Mouse (Mus musculus): ENCODE data around the gene Mbtps2. TPM values are rescaled to one million over a fixed set of nuclear protein-coding genes. Genes with fewer than 3 reads are reported as not detected.
A peak's percentile ranks its signal among the peaks of the same experiment; 100 is the strongest.

Gene Mbtps2
- total and polyA plus RNA-seq, 2 experiments: 3.8 to 5.5 TPM

GRCm38 (mm10) chrX:157633676-157634414 lies 35.3 kb upstream of the Mbtps2 start:
- Histone ChIP-seq H3K4me3 (ENCODE audit: insufficient read depth, low read depth, low read length) (no peak overlapping the region), H3K27me3 (ENCODE audit: control insufficient read depth, insufficient read depth, low read length) (no peaks in the 10 kb centered on the region), H3K27ac (replicated peaks; ENCODE audit: insufficient read depth, low read depth, low read length) (no peak overlapping the region), H3K79me2 (ENCODE audit: control insufficient read depth, insufficient read depth, low read length) (no peaks in the 10 kb centered on the region), H3K36me3 (ENCODE audit: control insufficient read depth, insufficient read depth, low read length) (no peaks in the 10 kb centered on the region), H3K9ac (ENCODE audit: low read depth, low read length) (no peak overlapping the region), H3K4me1 (ENCODE audit: control insufficient read depth, insufficient read depth, low read length) (no peaks in the 10 kb centered on the region)
- DNase-seq (ENCODE audit: extremely low read depth, low read depth, low spot score): no peak
- no peak for TF ChIP-seq POLR2A (IDR thresholded peaks at IDR 0.05; ENCODE audit: extremely low read depth, insufficient read depth, low read length)
- TF ChIP-seq CTCF (IDR thresholded peaks at IDR 0.05; ENCODE audit: low read depth, low read length): no peak
- WGBS: 72% methylated on average over 3 of the region's 3 CpGs

GRCm38 (mm10) chrX:157630341-157630740 lies 31.8 kb upstream of the Mbtps2 start:
- WGBS: 88% methylated on average over 4 of the region's 4 CpGs
- Histone ChIP-seq H3K4me1 (ENCODE audit: control insufficient read depth, insufficient read depth, low read length) (no peaks in the 10 kb centered on the region), H3K4me3 (ENCODE audit: insufficient read depth, low read depth, low read length) (no peak overlapping the region), H3K27ac (replicated peaks; ENCODE audit: insufficient read depth, low read depth, low read length) (no peak overlapping the region), H3K36me3 (ENCODE audit: control insufficient read depth, insufficient read depth, low read length) (no peaks in the 10 kb centered on the region), H3K27me3 (ENCODE audit: control insufficient read depth, insufficient read depth, low read length) (no peaks in the 10 kb centered on the region), H3K79me2 (ENCODE audit: control insufficient read depth, insufficient read depth, low read length) (no peaks in the 10 kb centered on the region), H3K9ac (ENCODE audit: low read depth, low read length) (no peak overlapping the region)
- TF ChIP-seq CTCF (IDR thresholded peaks at IDR 0.05; ENCODE audit: low read depth, low read length) (no peak), POLR2A (IDR thresholded peaks at IDR 0.05; ENCODE audit: extremely low read depth, insufficient read depth, low read length) (no peak)
- DNase-seq (ENCODE audit: extremely low read depth, low read depth, low spot score): no peak

GRCm38 (mm10) chrX:157612894-157613293 lies 14.4 kb upstream of the Mbtps2 start:
- DNase-seq (ENCODE audit: extremely low read depth, low read depth, low spot score): no peak
- H3K27ac ChIP-seq (replicated peaks; ENCODE audit: insufficient read depth, low read depth, low read length): no peak overlapping the region
- WGBS: 15% methylated on average over 26 of the region's 32 CpGs
- no peaks in the 10 kb centered on the region for H3K79me2 ChIP-seq (ENCODE audit: control insufficient read depth, insufficient read depth, low read length)
- H3K36me3 ChIP-seq (ENCODE audit: control insufficient read depth, insufficient read depth, low read length): no peaks in the 10 kb centered on the region
- peak overlapping the region; percentile 30; the same call in 1 of the 2 replicates for H3K4me3 ChIP-seq (ENCODE audit: insufficient read depth, low read depth, low read length)
- H3K9ac ChIP-seq (ENCODE audit: low read depth, low read length): no peak overlapping the region
- no peaks in the 10 kb centered on the region for H3K27me3 ChIP-seq (ENCODE audit: control insufficient read depth, insufficient read depth, low read length)
- TF ChIP-seq POLR2A (IDR thresholded peaks at IDR 0.05; ENCODE audit: extremely low read depth, insufficient read depth, low read length): no peak
- TF ChIP-seq CTCF (IDR thresholded peaks at IDR 0.05; ENCODE audit: low read depth, low read length): no peak
- H3K4me1 ChIP-seq (ENCODE audit: control insufficient read depth, insufficient read depth, low read length): no peaks in the 10 kb centered on the region

- 17% methylated on average over 3 of the region's 3 CpGs for WGBS
- Histone ChIP-seq H3K36me3 (ENCODE audit: control insufficient read depth, insufficient read depth, low read length) (no peaks in the 10 kb centered on the region), H3K27ac (replicated peaks; ENCODE audit: insufficient read depth, low read depth, low read length) (no peak overlapping the region), H3K4me3 (ENCODE audit: insufficient read depth, low read depth, low read length) (no peak overlapping the region), H3K9ac (ENCODE audit: low read depth, low read length) (no peak overlapping the region), H3K79me2 (ENCODE audit: control insufficient read depth, insufficient read depth, low read length) (peaks cover 4% of the 10 kb centered on the region; the same call in 1 of the 2 replicates), H3K4me1 (ENCODE audit: control insufficient read depth, insufficient read depth, low read length) (0 out of 2 replicates have a peak, but pooled peaks cover 2% of the 10 kb centered on the region), H3K27me3 (ENCODE audit: control insufficient read depth, insufficient read depth, low read length) (no peaks in the 10 kb centered on the region)
- peak; percentile 12 for DNase-seq (ENCODE audit: extremely low read depth, low read depth, low spot score)
- TF ChIP-seq CTCF (IDR thresholded peaks at IDR 0.05; ENCODE audit: low read depth, low read length) (peak; percentile 27; the same call in 1 of the 2 replicates), POLR2A (IDR thresholded peaks at IDR 0.05; ENCODE audit: extremely low read depth, insufficient read depth, low read length) (no peak)
Observed at GRCm38 (mm10) chrX:157601450-157601849, 2.9 kb upstream of the Mbtps2 start.

GRCm38 (mm10) chrX:157597585-157598185 lies 830 bp downstream of the Mbtps2 start:
- Histone ChIP-seq H3K27ac (replicated peaks; ENCODE audit: insufficient read depth, low read depth, low read length) (peak overlapping the region; percentile 91), H3K4me3 (ENCODE audit: insufficient read depth, low read depth, low read length) (peak overlapping the region; percentile 84), H3K36me3 (ENCODE audit: control insufficient read depth, insufficient read depth, low read length) (no peaks in the 10 kb centered on the region), H3K79me2 (ENCODE audit: control insufficient read depth, insufficient read depth, low read length) (peaks cover 4% of the 10 kb centered on the region; the same call in 1 of the 2 replicates), H3K4me1 (ENCODE audit: control insufficient read depth, insufficient read depth, low read length) (0 out of 2 replicates have a peak, but pooled peaks cover 2% of the 10 kb centered on the region), H3K9ac (ENCODE audit: low read depth, low read length) (peak overlapping the region; percentile 81), H3K27me3 (ENCODE audit: control insufficient read depth, insufficient read depth, low read length) (no peaks in the 10 kb centered on the region)
- WGBS: under 1% methylated on average over 17 of the region's 17 CpGs
- TF ChIP-seq CTCF (IDR thresholded peaks at IDR 0.05; ENCODE audit: low read depth, low read length) (no peak), POLR2A (IDR thresholded peaks at IDR 0.05; ENCODE audit: extremely low read depth, insufficient read depth, low read length) (no peak)
- peak; percentile 57 for DNase-seq (ENCODE audit: extremely low read depth, low read depth, low spot score)

Data from liver, adult 2 months (tissue).